Mouse (Mus musculus) forebrain, postnatal 0 days (tissue): ENCODE measurements at regions not wholly inside any gene's neighbourhood (a gene's known extent, or its start where the extent isn't known, plus 50 kb on each side); places are given as distances from the start of the nearest gene placed in this dataset.

ENCODE experiments used
- ATAC-seq: fragments of 200-750 bp; cut with Nextera tagmentation; 2 replicates; pipeline ENCODE4 v1.8.0; 2017; ENCODE audit warnings: mild to moderate bottlenecking, moderate library complexity
- DNase-seq: peaks from one replicate; pipeline ENCODE4 v3.0.0-alpha.2; 2015
- H3K27ac ChIP-seq: fragments of 300-500 bp; sonication (generic); 2 replicates; pipeline ENCODE4 v1.5.1; 2014; ENCODE audit warnings: low read depth, mild to moderate bottlenecking, antibody characterized with exemption, low read length, moderate library complexity, mixed read lengths
- H3K27me3 ChIP-seq: fragments of 300-500 bp; sonication (generic); 2 replicates; pipeline ENCODE4 v1.6.1; 2014; ENCODE audit warnings: mild to moderate bottlenecking, low read length, mixed read lengths; ENCODE audit not compliant: insufficient read depth
- H3K36me3 ChIP-seq: fragments of 300-500 bp; sonication (generic); 2 replicates; pipeline ENCODE4 v1.6.1; 2014; ENCODE audit warnings: mild to moderate bottlenecking, moderate library complexity; ENCODE audit not compliant: insufficient read depth
- H3K4me1 ChIP-seq: fragments of 300-500 bp; sonication (generic); 2 replicates; pipeline ENCODE4 v1.6.1; 2014; ENCODE audit warnings: antibody characterized with exemption; ENCODE audit not compliant: insufficient read depth
- H3K4me2 ChIP-seq: fragments of 300-500 bp; sonication (generic); 2 replicates; pipeline ENCODE4 v1.6.1; 2014; ENCODE audit warnings: low read depth, mild to moderate bottlenecking, moderate library complexity
- H3K4me3 ChIP-seq: fragments of 300-500 bp; sonication (generic); 2 replicates; pipeline ENCODE4 v1.5.1; 2014; ENCODE audit warnings: low read depth, low read length, mixed read lengths
- H3K9ac ChIP-seq: fragments of 300-500 bp; sonication (generic); 2 replicates; pipeline ENCODE4 v1.6.1; 2014; ENCODE audit warnings: mild to moderate bottlenecking
- H3K9me3 ChIP-seq: fragments of 300-500 bp; sonication (generic); 2 replicates; pipeline ENCODE4 v1.6.1; 2016; ENCODE audit warnings: low read length
- CTCF ChIP-seq: sonication (generic); IDR thresholded peaks from 2 replicates; pipeline ENCODE4 v1.5.1; 2016; ENCODE audit warnings: antibody characterized with exemption, control low read depth, low read depth
- WGBS: fragments of 180-500 bp; shearing (Covaris S2); extraction: QIAGEN DNeasy Blood & Tissue Kit; methylation state at CpG from one replicate; pipeline ENCODE4 v1.1.7; 2014; 5-methylcytosine and 5-hydroxymethylcytosine counted together

- no peaks in the 10 kb centered on the region for H3K27me3 ChIP-seq
- H3K36me3 ChIP-seq: no peaks in the 10 kb centered on the region
- WGBS: 79% methylated on average over 15 of the region's 15 CpGs
- ATAC-seq (no peak), DNase-seq (no peak)
- no peaks in the 10 kb centered on the region for H3K4me1 ChIP-seq
- no peak overlapping the region for H3K27ac ChIP-seq
- H3K4me2 ChIP-seq: no peak overlapping the region
- H3K4me3 ChIP-seq: no peak overlapping the region
- no peak overlapping the region for H3K9ac ChIP-seq
- H3K9me3 ChIP-seq: no peaks in the 10 kb centered on the region
- no peak for TF ChIP-seq CTCF
These were observed 110.5 kb downstream of the Hlx start for GRCm38 (mm10) chr1:184621950-184622349.

DNA sequence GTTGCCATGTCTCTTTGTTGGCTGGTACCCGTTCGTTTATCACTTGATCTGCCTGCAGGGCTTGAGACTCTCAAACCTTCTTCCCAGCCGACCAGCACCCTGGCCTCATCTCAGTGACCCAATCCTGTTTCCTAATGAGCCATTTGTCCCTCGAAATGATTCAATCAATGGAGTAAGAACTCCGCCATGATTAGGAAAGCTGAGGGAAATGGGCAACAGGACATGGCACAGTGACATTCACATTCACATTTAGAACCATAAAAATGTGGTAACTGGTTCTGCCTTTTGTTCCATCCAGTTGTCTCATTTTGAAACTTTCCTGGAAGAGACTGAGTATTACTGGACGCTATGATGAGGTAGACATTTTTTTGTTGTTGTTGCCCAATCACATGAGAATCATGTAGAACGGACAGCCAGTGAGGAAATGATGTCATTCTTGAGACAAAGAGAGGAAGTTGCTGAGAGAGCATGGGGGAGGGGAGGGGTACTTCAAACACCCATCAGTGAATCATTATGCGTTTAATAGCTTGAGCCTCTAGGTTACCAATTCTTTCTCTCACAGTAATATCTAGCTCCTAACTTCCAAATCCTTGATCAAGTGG, 114.5 kb downstream of the Hlx start:
- no peak overlapping the region for H3K4me3 ChIP-seq
- no peaks in the 10 kb centered on the region for H3K4me1 ChIP-seq
- no peak overlapping the region for H3K27ac ChIP-seq
- 86% methylated on average over 8 of the region's 8 CpGs for WGBS
- no peaks in the 10 kb centered on the region for H3K27me3 ChIP-seq
- no peak for ATAC-seq
- H3K9ac ChIP-seq: no peak overlapping the region
- TF ChIP-seq CTCF: no peak
- no peaks in the 10 kb centered on the region for H3K36me3 ChIP-seq
- DNase-seq: no peak
- no peaks in the 10 kb centered on the region for H3K9me3 ChIP-seq
- H3K4me2 ChIP-seq: no peak overlapping the region

DNA sequence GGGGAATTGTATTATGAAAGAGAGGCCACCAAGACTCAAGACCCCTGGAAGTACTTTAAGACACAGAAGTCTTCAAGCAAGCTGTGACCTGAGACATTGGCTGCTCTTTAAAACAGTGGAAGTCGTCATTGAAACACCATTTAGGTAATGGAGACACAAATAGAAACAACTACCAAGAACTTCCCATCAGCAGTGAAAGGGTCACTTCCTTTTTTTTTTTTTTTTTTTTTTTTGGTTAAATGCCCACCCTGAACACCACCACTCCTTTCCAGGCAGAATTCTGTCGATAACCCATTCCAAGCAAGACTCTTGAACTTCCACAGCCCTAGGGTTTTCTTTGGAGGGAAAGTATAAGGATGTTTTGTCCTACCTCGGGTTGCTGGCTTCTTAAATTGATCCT, 116.4 kb downstream of the Hlx start:
- Histone ChIP-seq H3K4me1 (no peaks in the 10 kb centered on the region), H3K27me3 (no peaks in the 10 kb centered on the region), H3K9me3 (no peaks in the 10 kb centered on the region), H3K4me2 (no peak overlapping the region), H3K36me3 (no peaks in the 10 kb centered on the region), H3K27ac (no peak overlapping the region), H3K9ac (no peak overlapping the region), H3K4me3 (no peak overlapping the region)
- DNase-seq (no peak), ATAC-seq (no peak)
- WGBS: 72% methylated on average over 3 of the region's 3 CpGs
- TF ChIP-seq CTCF: no peak

- no peak overlapping the region for H3K9ac ChIP-seq
- H3K36me3 ChIP-seq: no peaks in the 10 kb centered on the region
- no peaks in the 10 kb centered on the region for H3K9me3 ChIP-seq
- H3K27ac ChIP-seq: no peak overlapping the region
- H3K4me3 ChIP-seq: no peak overlapping the region
- TF ChIP-seq CTCF: no peak
- 89% methylated on average over 21 of the region's 21 CpGs for WGBS
- no peak overlapping the region for H3K4me2 ChIP-seq
- H3K4me1 ChIP-seq: no peaks in the 10 kb centered on the region
- ATAC-seq: no peak
- H3K27me3 ChIP-seq: no peaks in the 10 kb centered on the region
- DNase-seq: no peak
These were observed 117.6 kb downstream of the Hlx start for GRCm38 (mm10) chr1:184614699-184615415.

GRCm38 (mm10) chr1:184612880-184613279, 119.5 kb downstream of the Hlx start:
- H3K4me2 ChIP-seq: no peak overlapping the region
- 67% methylated on average over 4 of the region's 4 CpGs for WGBS
- no peaks in the 10 kb centered on the region for H3K9me3 ChIP-seq
- no peak overlapping the region for H3K9ac ChIP-seq
- no peak for DNase-seq
- no peaks in the 10 kb centered on the region for H3K36me3 ChIP-seq
- H3K27me3 ChIP-seq: no peaks in the 10 kb centered on the region
- H3K4me1 ChIP-seq: no peaks in the 10 kb centered on the region
- no peak for TF ChIP-seq CTCF
- H3K4me3 ChIP-seq: no peak overlapping the region
- ATAC-seq: no peak
- no peak overlapping the region for H3K27ac ChIP-seq

DNA sequence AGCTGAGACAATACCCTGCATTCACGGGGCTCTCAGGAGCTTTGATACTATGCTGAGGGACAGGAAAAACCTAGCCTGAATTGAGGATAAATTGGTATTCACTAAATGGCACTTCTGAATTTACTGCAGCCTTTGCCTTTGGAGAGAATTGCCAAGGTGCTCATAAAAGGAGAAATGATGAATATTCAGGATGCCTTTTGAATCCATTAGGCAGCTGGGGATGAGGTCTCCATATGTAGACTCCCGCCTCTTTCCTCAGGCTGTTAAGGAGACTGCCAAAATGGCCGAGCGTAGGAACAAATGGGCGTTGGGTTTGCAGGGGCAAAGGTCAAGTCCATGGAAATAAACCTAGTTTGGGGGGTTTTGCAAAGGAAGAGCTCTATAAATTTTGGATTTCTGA, 123.5 kb downstream of the Hlx start:
- Histone ChIP-seq H3K4me3 (no peak overlapping the region), H3K27ac (no peak overlapping the region), H3K4me1 (no peaks in the 10 kb centered on the region), H3K9ac (no peak overlapping the region), H3K27me3 (no peaks in the 10 kb centered on the region), H3K9me3 (no peaks in the 10 kb centered on the region), H3K4me2 (no peak overlapping the region), H3K36me3 (no peaks in the 10 kb centered on the region)
- no peak for DNase-seq
- no peak for ATAC-seq
- no peak for TF ChIP-seq CTCF
- 32% methylated on average over 5 of the region's 5 CpGs for WGBS

GRCm38 (mm10) chr1:184608338-184608737, 124.1 kb downstream of the Hlx start:
- Histone ChIP-seq H3K4me3 (no peak overlapping the region), H3K27ac (no peak overlapping the region), H3K4me2 (no peak overlapping the region), H3K36me3 (no peaks in the 10 kb centered on the region), H3K4me1 (no peaks in the 10 kb centered on the region), H3K9me3 (no peaks in the 10 kb centered on the region), H3K27me3 (no peaks in the 10 kb centered on the region), H3K9ac (no peak overlapping the region)
- TF ChIP-seq CTCF: no peak
- WGBS: 44% methylated on average over 2 of the region's 2 CpGs
- DNase-seq (no peak), ATAC-seq (no peak)
